Mouse (Mus musculus) lung, adult 2 months (tissue): ENCODE data around the gene Rplp2.

Experiments
- CTCF ChIP-seq: fragments of 200-500 bp; IDR thresholded peaks from 2 replicates; pipeline ENCODE4 v1.5.1; 2011; ENCODE audit warnings: mild to moderate bottlenecking, low read length, control low read depth; ENCODE audit not compliant: insufficient read depth
- POLR2A ChIP-seq: fragments of 200-500 bp; IDR thresholded peaks from 2 replicates; pipeline ENCODE4 v1.6.1; 2011; ENCODE audit warnings: low read depth, mild to moderate bottlenecking, control low read depth, low read length, borderline replicate concordance; ENCODE audit errors: extremely low read depth

DNA sequence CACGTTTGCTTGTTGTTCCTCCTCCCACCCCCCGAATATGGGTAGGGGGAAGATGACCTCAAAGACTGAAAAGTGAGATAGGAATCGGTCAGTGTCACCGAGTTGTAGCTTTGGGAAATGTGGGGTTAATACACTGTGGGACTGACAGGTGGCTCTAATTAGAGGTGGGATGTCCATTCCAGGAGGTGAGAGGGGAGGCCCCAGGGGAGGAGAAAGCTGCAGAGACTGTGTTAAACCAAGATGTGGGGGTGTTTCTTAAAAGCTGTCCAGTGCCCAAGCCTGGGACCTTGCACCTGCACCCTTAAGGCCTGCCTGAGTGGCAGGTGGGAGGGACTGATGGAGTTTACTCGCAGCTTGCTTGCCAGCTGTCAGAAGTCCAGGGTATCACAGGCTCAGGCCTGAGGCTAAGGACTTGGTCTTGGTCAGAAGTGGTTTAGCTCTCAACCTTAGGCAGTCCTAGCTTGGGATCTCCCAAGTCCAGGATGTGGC, 15.2 kb downstream of the Rplp2 start:
- TF ChIP-seq CTCF = no peak
- no peak; the same call in 1 of the 2 replicates for TF ChIP-seq POLR2A
